Mouse (Mus musculus) left cerebral cortex, adult 18-20 months (tissue): ENCODE data around the gene Mrtfa. TPM values are rescaled to one million over a fixed set of nuclear protein-coding genes. Genes with fewer than 3 reads are reported as not detected.

Source experiments
- DNase-seq, 2 experiments: peaks; one replicate each; pipeline ENCODE4 v3.0.0; 2021 to 2022; ENCODE audit warnings: low spot score in 2 of 2, mixed read lengths in 1 of 2
- total RNA-seq, 2 experiments: library from RNA; stranded (reverse); gene quantifications; 2 replicates each; pipeline ENCODE4 v1.2.3; 2021

Mrtfa gene
- total RNA-seq, 2 experiments from 2014 or later = 60.3 to 61.9 TPM

GRCm38 (mm10) chr15:80996090-80996835, 194.3 kb downstream of the Mrtfa start:
- no peak for DNase-seq

GRCm38 (mm10) chr15:80994959-80995358, 195.6 kb downstream of the Mrtfa start:
- no peak for DNase-seq

GRCm38 (mm10) chr15:80989712-80990111, 200.8 kb downstream of the Mrtfa start:
- DNase-seq = no peak

GRCm38 (mm10) chr15:80988331-80988730, 202.2 kb downstream of the Mrtfa start:
- DNase-seq = no peak

GRCm38 (mm10) chr15:80983264-80983663, 207.3 kb downstream of the Mrtfa start:
- DNase-seq = no peak

GRCm38 (mm10) chr15:80981176-80981575, 209.4 kb downstream of the Mrtfa start:
- DNase-seq = no peak

- no peak for DNase-seq
These were observed 210.9 kb downstream of the Mrtfa start for GRCm38 (mm10) chr15:80979611-80980010.

- DNase-seq = peak; percentile 81 to 90
These were observed 212.8 kb downstream of the Mrtfa start, which contains the start of gene Sgsm3 for GRCm38 (mm10) chr15:80977620-80978334. TSS of gene Sgsm3 (plus strand) at chr15:80977765.

- no peak for DNase-seq
These were observed 214.9 kb downstream of the Mrtfa start for GRCm38 (mm10) chr15:80975666-80976065.

GRCm38 (mm10) chr15:80974311-80974710, 216.2 kb downstream of the Mrtfa start:
- no peak for DNase-seq

- no peak for DNase-seq
These were observed 221.2 kb downstream of the Mrtfa start for GRCm38 (mm10) chr15:80969371-80969770.

Other genes with a start within 250 kb of the Mrtfa start
- 10 to 100 TPM; 29.3 to 33.9 TPM for gene Adsl, start 242.3 kb downstream of the Mrtfa start, total RNA-seq
- 10 to 100 TPM; 93.3 to 99.9 TPM for gene Sgsm3, start 213.0 kb downstream of the Mrtfa start, total RNA-seq
- gene Mchr1, start 44.7 kb upstream of the Mrtfa start, total RNA-seq = 10 to 100 TPM; 20.7 to 25.6 TPM
- gene Slc25a17, start 170.1 kb upstream of the Mrtfa start, total RNA-seq = 10 to 100 TPM; 34.5 to 39.7 TPM
- 100 to 1,000 TPM; 173 to 174 TPM for gene St13, start 209.3 kb upstream of the Mrtfa start, total RNA-seq
- gene Xpnpep3, start 209.4 kb upstream of the Mrtfa start, total RNA-seq = 10 to 100 TPM; 15.0 to 16.6 TPM
- not detected for gene Dnajb7, start 217.5 kb upstream of the Mrtfa start, total RNA-seq